Mouse (Mus musculus): Measurements from ENCODE around the gene Kif9. TPM values are rescaled to one million over a fixed set of nuclear protein-coding genes. Genes with fewer than 3 reads are reported as not detected.

The Kif9 gene
- under 1 TPM; 0.45 to 0.79 TPM for total RNA-seq (2021)
- long read RNA-seq, experiment 1, partial matches to known transcripts = 0 of 1 reads
- long read RNA-seq, experiment 1, other reads (novel, unspliced or antisense) = 1 of 1 reads
- long read RNA-seq, experiment 2 = 0 reads

DNA sequence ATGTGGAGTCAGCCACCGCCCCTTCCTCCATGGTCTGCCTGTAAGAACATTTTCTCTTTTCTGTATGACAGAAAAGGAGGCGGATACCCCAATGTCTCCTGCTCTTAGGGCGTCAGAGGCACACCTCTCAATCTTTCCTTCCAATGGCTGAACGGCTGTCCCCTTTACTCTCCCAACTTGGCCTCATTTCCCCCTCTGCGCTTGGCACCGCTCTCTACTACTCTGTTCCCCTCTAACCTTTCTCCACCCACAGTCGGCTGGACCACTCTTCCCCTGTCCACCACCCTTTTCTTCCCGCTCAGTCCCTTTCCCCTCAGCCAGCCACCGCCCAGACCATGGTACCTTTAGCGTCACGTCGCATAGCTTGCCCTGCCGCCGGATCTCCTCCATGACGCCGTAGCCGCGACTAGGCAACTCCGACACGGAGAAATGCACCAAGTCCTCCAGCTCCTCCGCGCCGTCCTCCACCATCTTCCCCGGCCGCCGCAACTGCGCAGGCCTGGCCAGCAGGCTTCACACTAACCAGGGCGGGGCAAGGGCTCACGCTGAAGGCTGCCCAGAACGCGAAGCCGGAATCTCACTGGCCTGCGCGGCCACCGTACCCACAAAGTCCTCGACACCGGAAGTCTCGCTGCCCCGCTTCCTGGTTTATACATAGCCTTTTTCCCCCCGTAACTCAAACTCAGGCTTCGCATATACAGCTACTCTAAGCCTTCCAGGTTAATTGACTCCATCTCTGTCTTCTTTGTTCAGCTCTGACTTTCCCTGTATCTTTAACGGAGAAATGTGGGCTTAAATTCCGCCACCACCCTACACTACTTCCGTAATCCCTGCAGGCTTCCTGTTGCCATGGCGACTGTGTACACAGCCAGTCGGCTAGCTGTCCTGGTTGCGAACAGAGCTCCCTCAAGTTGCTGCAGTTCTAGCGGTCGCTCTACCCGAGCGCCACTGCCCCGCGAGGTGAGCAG, at the start of gene Kif9, which contains the start of gene Klhl18:
Kif9 (plus strand) TSS at position 835 of the 968 bp plus-strand sequence.
Klhl18 (minus strand) TSS at position 571 of the 968 bp plus-strand sequence.
- DNase-seq = peak; percentile 98

DNA sequence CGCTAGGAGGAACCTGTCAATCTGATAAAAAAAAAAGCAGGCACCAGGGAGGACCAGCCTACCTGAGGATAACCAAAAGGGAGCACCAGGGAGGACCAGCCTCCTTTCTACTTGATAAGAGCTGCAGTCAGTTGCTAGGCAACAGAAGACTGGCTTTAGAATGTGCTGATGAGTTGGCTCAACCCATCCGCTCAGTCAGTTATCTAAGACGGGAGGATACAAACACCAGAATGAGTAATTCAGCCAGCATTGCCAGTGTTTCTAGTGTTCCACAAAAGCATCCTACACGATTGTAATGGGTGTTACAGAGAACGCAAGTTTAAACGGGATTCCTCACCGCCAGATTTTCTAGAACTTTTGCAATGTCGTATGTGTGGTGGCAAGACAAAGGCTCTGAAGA, 45.5 kb upstream of the Kif9 start:
- no peak for DNase-seq

DNA sequence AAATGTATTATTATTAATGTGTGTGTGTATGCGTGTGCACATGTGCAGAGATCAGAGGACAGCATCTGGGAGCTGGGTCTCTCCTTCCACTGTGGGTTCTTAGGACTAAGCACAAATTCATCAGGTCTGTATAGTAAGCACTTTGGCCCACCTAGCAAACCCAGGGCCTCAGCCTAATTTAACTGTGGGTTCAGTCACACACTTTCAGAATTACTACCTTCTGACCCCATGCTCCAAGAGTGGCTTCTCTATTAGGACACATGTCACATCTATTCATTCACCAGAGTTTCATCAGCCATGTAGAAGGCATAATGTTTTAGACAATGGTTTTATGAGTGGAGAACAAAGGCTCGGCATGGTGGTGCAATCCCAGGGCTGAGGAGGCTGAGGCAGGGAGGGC, 43.7 kb upstream of the Kif9 start:
- DNase-seq = no peak

DNA sequence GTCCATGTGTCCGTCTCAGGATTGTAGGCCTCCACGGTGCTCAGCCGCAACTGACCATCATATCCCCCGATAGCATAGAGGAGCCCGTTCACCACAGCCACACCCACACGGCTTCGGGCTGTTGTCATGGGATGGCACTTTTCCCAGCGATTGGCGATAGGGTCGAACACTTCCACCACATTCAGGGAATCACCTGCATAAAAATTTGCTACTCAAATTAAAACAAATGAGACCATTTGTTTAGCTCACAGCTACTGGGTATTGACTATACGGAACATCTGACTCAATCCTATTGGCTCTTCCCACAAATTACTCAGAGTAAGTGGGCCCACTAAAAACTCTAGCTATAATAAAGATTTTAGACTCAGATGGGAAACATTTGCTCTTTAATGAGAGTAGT, 40.7 kb upstream of the Kif9 start:
- no peak for DNase-seq

DNA sequence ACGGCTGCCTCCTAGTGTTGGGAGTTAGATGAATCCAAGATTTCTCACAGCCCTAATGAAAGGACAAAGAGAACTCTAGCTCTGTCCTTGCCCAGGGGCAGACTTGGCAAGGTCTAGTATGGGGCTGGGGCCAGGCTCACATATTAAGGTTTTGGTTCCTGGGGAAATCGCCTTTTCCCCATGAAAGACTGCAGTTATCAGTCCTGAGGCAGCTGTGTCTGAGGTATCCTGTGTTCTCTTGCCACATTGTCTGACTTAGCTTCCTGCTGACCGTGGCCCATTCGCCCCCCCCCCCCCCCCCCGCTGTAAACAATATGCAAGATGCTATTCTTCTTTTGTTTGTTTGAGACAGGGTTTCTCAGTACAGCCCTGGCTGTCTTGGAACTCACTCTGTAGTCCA, 36.7 kb upstream of the Kif9 start:
- no peak for DNase-seq

DNA sequence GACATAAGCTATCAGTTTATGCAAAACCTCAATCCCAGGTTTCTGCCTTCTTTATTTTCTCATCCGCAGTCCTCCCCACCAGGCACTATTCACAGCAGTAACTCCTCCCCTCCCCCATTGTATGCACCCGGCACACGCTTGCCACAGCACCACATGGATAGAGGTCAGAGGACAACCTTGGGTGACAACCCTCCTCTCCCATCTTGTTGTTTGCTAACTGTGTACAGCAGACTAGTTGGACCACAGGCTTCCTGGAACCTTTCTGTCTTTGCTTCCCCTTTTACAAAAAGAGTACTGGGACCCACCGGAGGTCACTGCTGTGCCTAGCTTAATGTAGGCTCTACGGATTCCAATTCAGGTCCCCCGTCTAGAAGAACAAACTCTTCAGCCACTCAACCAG, 36.2 kb upstream of the Kif9 start:
- DNase-seq = no peak

DNA sequence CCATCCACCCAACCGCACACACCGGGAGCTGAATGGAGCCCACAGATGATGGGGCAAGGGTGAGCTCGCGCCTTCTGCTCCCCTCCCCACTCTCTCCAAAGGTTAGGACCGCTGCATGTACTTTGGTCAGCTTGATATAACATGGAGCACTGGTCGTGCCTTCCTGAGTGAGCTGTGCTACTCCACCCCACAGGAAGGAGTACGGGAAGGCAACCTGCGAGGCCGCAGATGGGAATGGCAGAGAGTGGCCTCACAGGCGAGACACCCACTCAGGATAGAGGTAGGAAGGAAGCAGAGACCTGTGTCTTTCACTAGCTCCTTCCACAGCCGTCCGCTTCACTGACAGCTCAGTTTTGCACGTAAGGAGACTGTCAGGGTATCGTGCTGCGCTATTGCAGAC, 28.4 kb upstream of the Kif9 start:
- DNase-seq = no peak

DNA sequence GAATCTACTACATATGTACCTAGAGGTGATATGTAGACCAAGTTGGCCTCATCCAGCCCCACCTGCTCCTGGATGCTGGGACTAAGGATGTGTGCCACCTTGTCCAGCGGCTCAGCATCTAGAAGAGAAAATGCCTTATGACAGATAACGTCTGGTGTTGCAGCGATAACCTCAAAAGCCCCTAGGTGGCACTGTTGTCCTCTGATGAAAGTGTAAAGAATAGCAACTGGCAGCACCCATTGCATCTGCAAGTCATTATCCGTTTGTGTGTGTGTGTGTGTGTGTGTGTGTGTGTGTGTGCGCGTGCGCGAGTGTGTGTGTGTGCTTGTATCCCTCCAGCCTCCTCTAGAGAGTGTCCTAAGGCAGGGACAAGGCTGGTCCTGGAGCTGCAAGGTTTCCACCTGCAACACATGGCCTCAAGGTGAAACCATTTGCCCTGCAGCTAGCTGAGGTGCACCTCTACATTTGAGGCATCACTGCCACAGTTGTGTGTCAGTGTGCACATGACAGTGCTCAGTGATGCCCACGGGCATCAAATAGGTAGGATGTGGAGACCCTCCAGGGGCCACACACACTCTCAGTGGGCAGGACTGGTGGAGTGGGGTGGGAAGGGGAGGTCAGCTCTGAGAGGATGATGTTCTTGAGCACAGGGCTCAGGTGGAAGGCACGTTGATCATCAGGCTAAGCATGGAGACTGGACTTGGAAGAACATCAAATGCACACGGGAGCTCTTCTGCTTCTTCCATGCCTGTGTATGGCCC, 27.7 kb upstream of the Kif9 start:
- peak; percentile 80 for DNase-seq

DNA sequence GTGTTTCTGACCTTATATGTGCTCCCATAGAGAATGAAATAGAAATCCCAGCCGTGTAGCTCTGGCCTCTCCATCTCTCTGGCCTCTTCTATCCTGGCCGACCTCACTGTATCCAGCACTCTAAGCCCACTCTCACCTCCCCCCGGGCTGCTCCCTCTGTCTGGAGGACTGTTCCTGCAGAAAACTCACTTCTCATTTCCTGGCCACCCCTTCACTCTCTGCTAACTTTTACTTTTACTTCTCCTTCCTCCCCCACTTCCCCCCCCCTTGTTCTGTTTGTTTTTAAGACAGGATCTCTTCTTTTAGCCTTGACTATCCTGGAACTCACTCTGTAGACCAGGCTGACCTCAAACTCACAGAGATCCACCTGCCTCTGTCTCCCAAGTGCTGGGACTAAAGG, 24.2 kb upstream of the Kif9 start:
- DNase-seq = no peak

DNA sequence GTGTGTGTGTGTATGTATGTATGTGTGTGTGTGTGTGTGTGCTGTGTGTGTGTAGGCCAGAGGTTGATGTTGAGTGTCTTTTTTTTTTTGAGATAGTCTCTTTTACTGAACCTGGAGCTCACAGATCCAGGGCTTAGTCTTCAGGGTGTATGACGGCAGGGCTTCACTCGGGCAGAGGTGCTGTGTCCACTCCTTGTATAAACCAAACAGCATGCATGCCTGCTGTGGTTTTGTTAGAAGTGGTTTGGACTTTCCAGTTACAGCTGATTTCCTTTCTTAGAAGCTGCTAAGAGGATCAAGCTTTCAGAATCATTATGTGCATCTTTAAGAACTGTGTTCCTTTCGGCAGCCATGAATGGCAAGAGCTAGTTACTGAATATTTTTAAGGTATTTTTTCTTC, 18.8 kb upstream of the Kif9 start:
- no peak for DNase-seq

DNA sequence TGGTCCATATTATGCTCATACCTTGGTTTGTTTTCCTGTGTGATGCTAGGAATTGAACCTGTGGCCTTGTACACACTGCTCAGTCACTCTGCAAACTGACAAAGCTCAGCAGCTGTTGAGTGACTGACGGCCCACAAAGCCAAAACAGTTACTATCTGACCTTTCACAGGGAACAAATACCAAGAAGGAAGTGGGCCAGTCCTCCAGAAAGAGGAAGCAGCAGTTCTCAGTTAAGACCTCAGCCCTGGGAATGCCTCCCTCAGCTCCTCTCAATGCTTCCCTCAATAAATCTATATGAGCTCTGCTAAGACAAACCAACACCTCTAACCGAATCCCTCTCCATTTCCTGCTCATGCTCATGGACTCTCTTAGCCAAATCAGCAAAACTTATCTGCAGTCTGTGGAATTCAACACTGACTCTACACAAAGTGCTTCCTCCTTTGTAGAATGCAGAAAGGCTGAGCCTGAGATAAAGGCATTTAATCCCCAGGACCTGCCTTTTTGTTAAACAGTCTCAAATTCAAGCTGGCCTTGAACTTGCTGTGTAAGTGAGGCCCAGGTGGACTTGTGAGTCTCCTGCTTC, 17.5 kb upstream of the Kif9 start:
- DNase-seq = peak; percentile 4

DNA sequence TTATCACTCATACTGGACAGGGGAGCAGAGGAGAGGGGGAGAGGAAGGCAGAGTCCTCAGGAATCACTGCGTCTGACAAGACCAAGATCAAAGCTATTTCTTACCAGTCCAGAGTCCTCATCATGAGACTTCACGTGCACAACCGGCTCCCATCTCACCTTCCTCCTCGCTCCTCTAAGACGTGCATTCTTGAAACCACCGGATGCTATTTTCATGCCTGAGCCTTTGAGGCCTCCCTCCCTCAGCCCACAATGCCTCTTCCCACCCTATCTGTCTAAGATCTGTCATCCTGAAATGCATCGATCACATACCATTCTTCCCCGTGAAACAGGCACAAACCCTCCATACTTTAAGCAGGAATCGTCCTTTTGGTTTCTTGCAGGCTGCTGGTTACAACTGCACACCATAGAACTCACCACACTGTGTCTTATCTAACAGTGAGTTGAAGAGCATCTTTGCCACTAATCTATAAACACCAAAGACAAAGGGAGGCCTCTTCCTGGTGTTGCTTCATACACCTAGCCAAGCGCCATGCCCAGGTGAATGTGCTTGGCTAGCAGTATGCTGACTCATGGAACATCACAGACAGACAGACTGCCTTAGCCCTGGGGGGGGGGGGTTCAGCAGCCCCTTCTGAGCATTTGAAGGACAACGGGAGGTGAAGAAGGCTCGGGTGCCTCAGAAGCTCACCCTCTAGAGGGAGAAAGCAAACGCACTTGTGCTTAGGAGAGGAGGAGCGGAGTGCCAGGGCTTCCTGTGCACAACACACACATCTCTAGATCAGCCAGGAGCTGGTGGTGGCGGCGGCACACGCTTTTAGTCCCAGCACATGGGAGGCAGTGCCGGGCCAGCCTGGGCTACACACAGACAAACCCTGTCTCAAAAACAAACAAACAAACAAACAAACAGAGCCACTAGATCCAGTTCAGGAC, 15.6 kb upstream of the Kif9 start:
- DNase-seq = no peak

DNA sequence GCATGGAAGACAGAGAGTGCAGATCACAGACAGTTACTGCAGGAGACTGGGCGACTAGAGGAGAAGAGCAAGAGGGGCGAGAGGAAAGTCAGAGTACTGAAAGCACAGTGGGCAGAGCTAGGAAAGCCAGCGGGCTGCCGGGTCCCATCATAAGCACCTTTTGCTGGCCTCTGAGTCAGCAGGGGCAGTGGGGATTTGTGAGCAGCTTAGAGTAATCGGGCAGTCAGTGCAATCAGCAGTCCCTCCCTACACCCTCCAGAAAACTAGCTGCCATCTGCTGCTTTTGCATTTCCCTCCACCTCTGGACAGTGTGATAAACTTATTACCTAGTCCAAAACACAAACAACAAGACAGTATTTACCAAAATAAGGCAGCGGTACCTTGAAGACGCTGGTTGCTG, 14.4 kb upstream of the Kif9 start:
- DNase-seq = no peak

DNA sequence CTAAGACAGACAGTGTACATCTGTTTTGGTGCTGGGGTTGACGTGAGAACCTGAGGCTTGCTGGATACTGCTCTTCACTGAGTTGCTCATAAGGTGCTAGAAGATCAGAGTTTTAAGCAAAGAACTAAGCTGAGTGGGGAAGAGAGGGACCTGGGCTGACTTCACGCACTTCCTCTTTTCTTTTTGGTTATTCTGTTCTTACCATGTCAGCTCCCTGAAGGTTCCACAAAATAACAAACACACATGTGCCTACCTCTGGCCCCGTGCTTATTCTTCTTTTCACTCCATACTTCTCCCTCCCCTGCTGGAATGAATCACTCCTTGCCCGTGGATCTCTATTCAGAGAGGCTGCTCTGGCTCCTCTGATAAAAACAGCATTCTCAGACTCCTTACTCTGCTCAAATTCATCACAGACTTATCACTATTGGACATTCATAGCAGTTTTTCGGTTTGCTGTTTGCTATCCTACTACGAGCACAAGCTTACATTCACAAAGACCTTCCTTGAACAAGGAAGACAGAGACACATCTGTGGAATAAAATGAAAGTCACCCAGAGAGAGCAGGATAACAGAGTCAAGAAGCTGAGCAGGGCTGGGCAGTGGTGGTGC, 12.7 kb upstream of the Kif9 start:
- no peak for DNase-seq

DNA sequence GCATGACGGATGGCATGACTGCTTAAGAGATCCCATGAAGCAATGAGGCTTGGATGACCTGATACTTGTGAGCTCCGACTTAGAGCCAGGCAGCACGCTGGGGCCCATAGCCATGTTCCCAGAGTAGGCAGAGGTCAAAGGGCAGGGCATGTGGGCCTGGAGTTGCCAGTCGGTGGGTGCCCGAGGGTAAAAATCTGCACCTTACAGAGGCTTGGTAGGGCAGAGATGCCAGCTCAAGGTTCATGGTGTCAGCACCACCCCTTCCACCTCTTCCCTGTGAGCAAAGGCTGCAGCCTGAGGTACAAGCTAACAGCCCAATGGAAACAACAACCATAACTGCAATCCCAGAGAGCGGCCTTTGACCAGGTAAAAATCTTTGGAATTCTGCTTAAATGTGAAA, 11.4 kb upstream of the Kif9 start:
- DNase-seq = no peak

DNA sequence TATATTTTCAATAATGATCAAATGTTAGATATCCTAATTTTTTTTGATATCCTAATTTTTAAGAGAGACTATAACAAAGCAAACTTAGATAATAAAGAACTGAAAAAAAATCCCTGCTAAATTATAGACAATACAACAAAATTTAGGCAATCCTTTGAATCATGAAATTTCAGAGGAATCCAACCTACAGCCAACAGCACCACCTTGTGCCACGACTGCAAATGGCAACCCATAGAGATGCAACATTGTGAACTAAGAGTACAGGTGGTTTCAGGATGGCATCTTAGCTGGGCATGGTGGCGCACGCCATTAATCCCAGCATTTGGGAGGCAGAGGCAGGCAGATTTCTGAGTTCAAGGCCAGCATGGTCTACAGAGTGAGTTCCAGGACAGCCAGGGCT, 10.6 kb upstream of the Kif9 start:
- DNase-seq = no peak

DNA sequence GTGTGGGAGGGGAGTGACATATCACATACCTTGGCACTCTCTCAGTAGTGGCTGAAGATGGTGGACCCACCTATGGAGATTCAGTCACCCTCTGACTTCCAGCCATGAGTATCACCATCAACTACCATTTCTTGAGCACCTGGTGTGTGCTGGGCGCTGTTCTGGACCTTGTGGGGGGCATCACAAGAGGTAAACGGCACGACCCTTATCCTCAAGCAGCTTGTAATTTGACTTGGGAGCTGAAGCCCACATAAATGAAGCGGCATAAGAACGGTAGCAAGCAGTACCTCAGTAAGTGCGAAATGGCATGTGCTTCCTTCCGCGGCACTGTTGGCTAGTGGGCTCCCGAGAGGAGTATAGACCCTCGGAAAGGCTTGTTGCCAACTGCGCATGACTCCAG, 1.2 kb downstream of the Kif9 start:
- DNase-seq = no peak

DNA sequence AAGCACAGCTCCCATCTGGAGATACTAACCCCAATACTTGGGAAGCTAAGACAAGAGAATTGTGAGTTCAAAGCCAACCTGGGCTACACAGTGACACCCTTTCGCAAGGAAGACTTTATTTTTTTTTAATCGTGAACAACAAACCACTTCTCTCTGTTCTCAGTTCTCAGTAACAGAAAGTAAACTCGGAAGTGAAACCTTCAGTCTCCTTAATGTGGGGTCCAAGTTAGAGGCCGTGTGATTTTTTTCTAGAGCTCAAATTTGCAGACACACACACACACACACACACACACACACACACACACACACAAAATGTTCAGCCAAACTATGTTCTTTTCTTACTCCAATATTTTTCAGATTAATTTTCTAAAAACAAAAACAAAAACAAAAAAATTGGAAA, 1.9 kb downstream of the Kif9 start:
- no peak for DNase-seq

DNA sequence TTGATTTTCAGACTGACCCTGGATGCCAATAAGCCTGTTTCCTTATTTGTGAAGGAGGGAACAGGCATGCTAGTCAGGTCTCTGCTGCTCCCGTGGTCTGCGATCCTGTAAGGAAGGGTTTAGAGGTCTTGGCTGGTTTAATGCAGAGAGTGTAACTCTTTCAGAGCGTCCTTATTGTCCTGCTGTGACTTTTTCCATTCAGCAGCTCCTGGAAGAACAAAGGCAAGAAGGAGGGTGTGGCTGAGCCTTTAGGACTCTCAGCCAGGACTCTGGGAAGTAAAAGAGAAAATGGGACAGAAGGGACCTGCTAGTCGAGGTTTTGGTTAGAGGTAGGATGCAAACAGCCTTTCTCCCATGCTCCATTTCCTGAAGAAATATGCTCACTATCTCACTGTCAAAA, 12.1 kb downstream of the Kif9 start:
- no peak for DNase-seq

DNA sequence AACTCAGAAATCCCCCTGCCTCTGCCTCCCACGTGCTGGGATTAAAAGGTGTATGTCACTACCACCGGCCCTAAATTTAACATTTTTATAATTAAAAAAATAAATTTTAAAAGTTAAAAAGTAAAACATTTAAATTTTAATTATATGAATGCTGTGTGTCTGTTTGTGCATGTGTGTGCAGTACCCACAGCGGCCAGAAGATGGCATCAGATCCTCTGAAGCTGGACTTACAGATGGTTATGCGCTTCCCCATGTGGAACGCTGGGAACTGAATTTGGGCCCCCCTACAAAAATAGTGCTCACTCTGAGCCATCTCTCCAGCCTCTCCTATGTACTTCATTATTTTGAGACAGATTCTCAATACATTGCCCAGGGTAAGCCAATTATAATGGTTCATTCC, 14.2 kb downstream of the Kif9 start:
- peak; percentile 11 for DNase-seq

DNA sequence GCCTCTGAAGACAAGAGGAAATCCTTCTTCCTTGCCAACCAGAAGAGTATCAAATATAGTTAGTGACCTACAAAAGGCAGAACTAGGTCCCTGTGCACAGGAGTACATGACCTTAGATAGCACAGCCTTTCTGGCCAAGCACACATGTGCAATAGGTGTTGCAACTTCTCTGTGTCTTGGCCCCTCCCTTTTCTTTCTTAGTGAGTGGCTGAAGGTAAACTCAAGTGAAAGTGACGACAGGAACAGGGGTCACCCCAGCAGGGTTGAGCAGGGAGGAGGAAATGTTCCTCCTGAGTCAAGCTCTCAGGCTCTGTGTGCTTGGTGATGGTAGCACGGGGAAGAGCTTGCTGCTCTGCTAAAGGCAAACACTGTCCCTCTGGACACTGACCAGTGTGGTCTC, 49.0 kb downstream of the Kif9 start:
- DNase-seq = peak; percentile 29
